Mouse (Mus musculus) spleen, adult 2 months (tissue): ENCODE results near the gene Vmn1r234.

Source experiments
- CTCF ChIP-seq: fragments of 200-500 bp; IDR thresholded peaks from 2 replicates; pipeline ENCODE4 v1.5.1; 2011; ENCODE audit warnings: mild to moderate bottlenecking, inconsistent platforms; ENCODE audit not compliant: insufficient read depth, insufficient read length, insufficient replicate concordance; ENCODE audit errors: extremely low read depth
- POLR2A ChIP-seq: fragments of 200-500 bp; IDR thresholded peaks from 2 replicates; pipeline ENCODE4 v1.6.1; 2011; ENCODE audit warnings: low read depth, low read length, inconsistent platforms

DNA sequence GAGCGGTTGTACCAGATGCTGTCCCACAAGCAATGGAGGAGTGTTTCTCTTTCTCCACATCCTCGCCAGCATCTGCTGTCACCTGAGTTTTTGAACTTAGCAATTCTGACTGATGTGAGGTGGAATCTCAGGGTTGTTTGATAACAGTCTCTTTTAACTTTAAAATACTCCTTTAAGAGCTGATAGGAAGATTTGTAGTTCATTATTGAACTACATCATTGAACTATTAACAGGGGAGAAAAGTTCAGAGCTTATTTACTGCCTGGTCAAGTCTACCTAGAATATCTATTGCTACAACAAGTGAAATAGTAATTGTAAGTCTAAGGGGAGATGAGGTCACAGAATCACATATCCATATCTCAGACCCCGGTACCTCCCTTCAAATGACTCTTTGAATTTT lies 56.8 kb downstream of the Vmn1r234 start, which contains the start of gene Vmn1r236:
- TF ChIP-seq POLR2A, result no peak
- TF ChIP-seq CTCF, result no peak
